Mouse (Mus musculus): ENCODE data around the gene Nid2.

- no peak for TF ChIP-seq EP300 (IDR thresholded peaks at IDR 0.05; ENCODE audit: low read depth in 1 of 2, low read length in 2 of 2)
- no peak for TF ChIP-seq ELF1 (IDR thresholded peaks at IDR 0.05; ENCODE audit: low read depth, low read length)
- TF ChIP-seq MAFK (IDR thresholded peaks at IDR 0.05; ENCODE audit: borderline replicate concordance, low read depth, low read length) = no peak
- no peak for TF ChIP-seq GATA1 (IDR thresholded peaks at IDR 0.05; ENCODE audit: low read depth, low read length)
- no peak for TF ChIP-seq CTCF (IDR thresholded peaks at IDR 0.05 in 2 of 3, conservative IDR thresholded peaks at IDR 0.05 in 1 of 3; ENCODE audit: control insufficient read depth in 1 of 3, insufficient read depth in 1 of 3, low read depth in 2 of 3, low read length in 3 of 3, poor library complexity in 1 of 3, severe bottlenecking in 1 of 3)
- TF ChIP-seq MAZ (IDR thresholded peaks at IDR 0.05; ENCODE audit: low read depth, low read length) = no peak
- TF ChIP-seq MEF2A (IDR thresholded peaks at IDR 0.05; ENCODE audit: extremely low read depth, insufficient replicate concordance, low read depth, low read length, poor library complexity, severe bottlenecking) = no peak
- no peak for TF ChIP-seq E2F4 (IDR thresholded peaks at IDR 0.05; ENCODE audit: borderline replicate concordance, low read depth, low read length)
Measured at GRCm38 (mm10) chr14:19807339-19807738, 56.3 kb downstream of the Nid2 start.

All from MEL (cell line).